Mouse (Mus musculus): ENCODE data around the gene Tigd3. TPM values are rescaled to one million over a fixed set of nuclear protein-coding genes. Genes with fewer than 3 reads are reported as not detected.
"Not testable (repeated sequence)": the region's sequence is repeated elsewhere in the genome, so short reads cannot be mapped to it uniquely, and the experiment has no call there.

Gene Tigd3
- total RNA-seq, 2 experiments from 2014 or later: 3.1 TPM

DNA sequence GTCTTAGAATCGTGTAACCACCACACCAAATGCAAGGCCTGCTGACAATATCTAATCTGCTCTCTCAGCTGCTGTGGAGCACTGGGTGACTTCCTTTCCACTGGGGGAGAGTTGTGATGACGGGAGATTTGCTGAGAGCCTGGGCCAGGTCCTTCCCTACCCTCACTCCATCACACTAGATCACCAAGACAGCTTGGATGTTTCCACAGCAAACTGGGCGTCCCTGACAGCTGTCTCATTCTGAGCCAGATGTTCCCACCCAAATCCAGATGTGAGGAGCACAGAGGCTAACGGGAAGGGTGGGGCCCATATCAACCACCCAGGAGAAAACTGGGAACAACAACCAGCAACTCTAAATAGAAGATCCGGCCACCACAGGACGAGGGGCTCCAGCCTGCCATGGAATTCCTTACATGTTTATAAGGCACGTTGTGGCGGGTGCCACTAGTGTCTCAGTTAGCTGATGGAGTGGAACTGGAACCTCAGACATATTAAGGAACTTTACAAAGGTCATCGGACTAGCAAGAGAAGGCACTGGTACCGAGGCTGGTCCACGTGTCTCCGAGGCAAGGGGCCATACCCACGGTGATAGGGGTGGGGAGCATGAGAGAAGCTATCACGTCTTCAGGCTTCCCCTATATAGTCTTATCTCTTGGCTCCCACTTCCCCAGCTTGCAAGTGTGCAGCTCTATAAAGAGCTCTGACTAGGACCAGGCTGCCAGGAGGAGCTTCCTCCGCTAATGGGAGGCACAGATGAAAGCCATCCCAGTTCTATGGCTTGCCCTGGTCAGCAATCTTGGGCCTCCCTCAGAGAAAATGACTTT, 28.4 kb upstream of the Tigd3 start:
- DNase-seq (ENCODE audit: low spot score in 2 of 2): no peak

- DNase-seq (ENCODE audit: low spot score in 2 of 2): no peak
Measured at GRCm38 (mm10) chr19:5921715-5922114, 27.8 kb upstream of the Tigd3 start.

GRCm38 (mm10) chr19:5913007-5913719, 19.2 kb upstream of the Tigd3 start, which contains the start of gene Dpf2:
Gene Dpf2, minus strand, starts transcription at chr19:5913010.
- no peak for DNase-seq (ENCODE audit: low spot score in 2 of 2)

- peak; percentile 97 to 99 for DNase-seq (ENCODE audit: low spot score in 2 of 2)
Measured at GRCm38 (mm10) chr19:5912103-5913006, 18.4 kb upstream of the Tigd3 start.

GRCm38 (mm10) chr19:5911430-5912102, 17.6 kb upstream of the Tigd3 start:
- DNase-seq (ENCODE audit: low spot score in 2 of 2): no peak

GRCm38 (mm10) chr19:5910221-5910620, 16.3 kb upstream of the Tigd3 start:
- no peak for DNase-seq (ENCODE audit: low spot score in 2 of 2)

GRCm38 (mm10) chr19:5907275-5907674, 13.3 kb upstream of the Tigd3 start:
- no peak for DNase-seq (ENCODE audit: low spot score in 2 of 2)

DNA sequence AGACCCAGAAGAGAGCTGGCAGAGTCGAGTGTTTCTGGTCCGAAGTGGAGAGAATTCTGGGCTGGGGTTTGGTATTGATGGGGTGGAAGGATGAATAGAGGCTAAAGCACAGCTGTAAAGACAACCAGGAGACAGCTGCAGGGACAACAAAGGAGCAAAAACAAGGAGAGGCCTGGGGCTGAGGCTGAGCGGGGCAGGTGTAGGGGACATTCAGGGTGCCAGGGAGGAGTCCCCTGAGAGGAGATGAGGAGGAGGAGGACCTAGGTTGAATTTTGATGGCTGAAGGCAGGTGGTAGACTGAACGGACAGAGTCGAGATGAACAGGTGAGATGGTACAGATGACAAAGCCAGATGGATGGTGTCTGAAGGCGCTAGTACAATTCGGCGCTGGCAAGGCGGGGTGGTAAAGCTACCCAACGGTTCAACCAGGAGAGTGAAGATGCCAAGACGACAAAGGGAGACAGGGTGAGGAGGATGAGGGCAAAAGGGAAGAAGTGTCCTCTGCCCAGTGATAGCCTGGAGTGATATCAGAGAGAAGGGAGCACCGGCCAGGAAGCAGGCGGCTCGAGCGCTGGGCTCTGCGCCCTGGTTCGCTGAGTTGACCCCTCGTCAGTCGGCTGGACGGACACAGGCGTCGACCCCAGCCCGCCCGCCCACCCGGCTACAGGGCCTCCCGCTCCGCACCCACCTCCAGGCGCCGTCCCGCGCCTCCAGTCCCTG, 507 bp downstream of the Tigd3 start:
- no peak for DNase-seq (ENCODE audit: low spot score in 2 of 2)

DNA sequence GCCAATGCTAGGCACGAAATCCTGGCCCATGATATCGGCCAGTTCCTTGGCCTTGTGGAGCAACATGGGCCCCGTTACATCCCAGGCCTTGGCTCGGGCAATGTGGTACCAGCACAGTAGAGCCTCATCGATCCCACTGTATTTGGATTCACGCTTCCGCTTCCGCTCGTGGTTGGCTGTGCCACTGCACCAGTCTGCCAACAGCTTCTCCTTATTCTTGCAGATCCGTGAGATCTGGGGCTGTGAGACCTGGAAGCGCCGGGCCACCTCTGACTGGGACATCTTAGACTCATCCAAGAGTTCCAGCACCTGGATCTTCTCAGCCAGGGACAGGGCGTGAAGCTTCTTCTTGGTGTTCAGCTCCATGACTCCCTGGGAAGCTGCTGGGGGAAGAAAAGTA, 1.2 kb downstream of the Tigd3 start:
- no peak for DNase-seq (ENCODE audit: low spot score in 2 of 2)

- no peak for DNase-seq (ENCODE audit: low spot score in 2 of 2)
Measured at GRCm38 (mm10) chr19:5892262-5892661, 1.7 kb downstream of the Tigd3 start.

DNA sequence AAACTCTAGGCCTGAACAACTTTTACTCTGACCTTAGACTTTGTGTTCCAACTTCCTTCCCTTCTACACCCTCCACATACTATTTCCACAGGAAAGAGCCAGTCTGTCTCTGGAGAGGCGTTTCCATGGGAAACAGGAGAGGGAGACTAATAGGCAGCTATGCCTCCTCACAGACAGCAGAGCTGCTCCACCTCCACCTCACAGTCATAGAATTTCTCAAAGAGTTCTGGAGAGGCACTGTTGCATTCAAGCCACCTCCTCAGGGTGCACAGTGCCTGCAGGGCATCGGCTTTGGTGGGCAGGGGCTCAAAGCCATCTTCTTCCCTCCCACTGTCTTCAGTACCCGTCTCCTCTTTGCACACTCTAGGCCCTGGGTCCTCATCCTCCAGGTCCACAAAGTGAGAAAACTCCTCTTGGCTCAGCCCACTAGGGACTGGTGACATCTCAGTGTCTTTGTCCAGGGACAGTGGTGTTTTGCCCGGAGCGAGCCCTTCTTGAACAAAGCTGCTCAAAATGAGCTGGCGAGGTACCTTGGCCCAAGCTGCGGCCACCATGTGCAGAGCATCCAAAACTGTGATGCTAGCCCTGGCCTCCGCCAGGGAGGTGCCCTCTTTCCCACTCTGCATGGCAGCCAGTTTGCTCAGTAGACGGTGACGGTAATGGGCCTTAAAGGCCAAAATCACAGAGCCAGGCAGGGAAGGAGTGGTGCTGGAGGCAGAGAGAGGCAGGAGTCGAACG, 2.3 kb downstream of the Tigd3 start:
- DNase-seq (ENCODE audit: low spot score in 2 of 2): no peak

GRCm38 (mm10) chr19:5889211-5889610, 4.7 kb downstream of the Tigd3 start:
- DNase-seq (ENCODE audit: low spot score in 2 of 2): no peak

DNA sequence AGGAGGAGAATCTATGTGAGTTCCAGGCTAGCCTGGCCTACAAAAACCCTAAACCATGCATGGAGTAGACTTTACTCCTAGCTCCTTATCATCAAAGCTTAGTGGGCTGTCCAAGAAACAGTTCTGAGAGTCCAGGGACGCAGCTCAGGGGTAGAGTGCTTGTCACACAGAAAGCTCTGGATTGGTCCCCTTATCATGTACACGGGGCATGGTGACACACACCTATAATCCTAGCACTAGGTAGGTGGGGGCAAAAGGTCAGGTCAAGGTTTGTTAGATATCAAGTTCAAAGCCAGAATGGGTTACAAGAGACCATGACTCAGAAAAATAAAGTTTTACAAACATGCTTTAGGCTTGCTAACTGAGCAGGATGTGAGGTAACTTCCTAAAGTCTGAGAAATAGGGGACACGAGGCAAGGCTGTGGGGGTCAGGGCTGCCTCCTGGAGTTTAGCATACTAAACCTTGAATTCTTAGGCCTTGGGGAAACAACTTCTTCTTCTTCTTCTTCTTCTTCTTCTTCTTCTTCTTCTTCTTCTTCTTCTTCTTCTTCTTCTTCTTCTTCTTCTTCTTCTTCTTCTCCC, 6.6 kb downstream of the Tigd3 start:
- DNase-seq (ENCODE audit: low spot score in 2 of 2): no peak

- DNase-seq (ENCODE audit: low spot score in 2 of 2): no peak
Measured at GRCm38 (mm10) chr19:5885838-5886237, 8.1 kb downstream of the Tigd3 start.

- DNase-seq (ENCODE audit: low spot score in 2 of 2): no peak
Measured at GRCm38 (mm10) chr19:5883935-5884334, 10.0 kb downstream of the Tigd3 start.

DNA sequence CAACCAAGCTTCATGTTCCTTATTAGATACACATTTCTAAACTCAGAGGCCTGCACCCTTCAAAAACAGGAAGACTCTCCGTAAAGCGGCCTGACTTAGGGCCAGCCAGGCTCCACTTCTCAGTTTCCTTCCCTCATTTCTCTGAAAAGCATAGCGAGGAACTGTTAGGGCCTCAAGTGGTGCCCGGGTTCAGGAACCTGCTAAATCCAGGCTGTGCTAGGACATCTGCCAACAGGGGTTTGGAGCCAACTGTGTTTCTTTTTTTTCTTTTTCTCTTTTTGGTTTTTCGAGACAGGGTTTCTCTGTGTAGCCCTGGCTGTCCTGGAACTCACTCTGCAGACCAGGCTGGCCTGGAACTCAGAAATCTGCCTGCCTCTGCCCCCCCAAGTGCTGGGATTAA, 11.9 kb downstream of the Tigd3 start:
- not testable (repeated sequence) for DNase-seq (ENCODE audit: low spot score in 2 of 2)

- DNase-seq (ENCODE audit: low spot score in 2 of 2): no peak
Measured at GRCm38 (mm10) chr19:5881155-5881554, 12.8 kb downstream of the Tigd3 start.

DNA sequence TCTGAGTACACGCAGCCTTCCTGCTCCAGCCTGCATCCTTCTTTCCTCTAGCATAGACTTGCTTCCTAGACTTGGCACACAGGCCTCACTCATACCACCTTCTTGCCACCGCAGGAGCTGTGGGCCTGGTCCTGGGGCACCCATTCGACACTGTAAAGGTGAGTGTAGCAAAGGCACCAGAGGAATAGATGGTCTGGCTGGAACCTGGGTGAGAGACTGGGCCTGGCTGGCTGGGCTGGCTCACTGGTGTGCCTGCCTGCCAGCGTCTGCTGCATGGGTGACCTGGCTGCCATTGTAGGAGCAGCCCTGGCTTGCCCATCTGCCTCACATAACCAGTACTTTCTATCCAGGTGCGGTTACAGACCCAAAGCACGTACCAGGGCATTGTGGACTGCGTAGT, 14.2 kb downstream of the Tigd3 start:
- no peak for DNase-seq (ENCODE audit: low spot score in 2 of 2)

GRCm38 (mm10) chr19:5878916-5879315, 15.0 kb downstream of the Tigd3 start:
- no peak for DNase-seq (ENCODE audit: low spot score in 2 of 2)
